Mouse (Mus musculus) limb, embryonic 15.5 days (tissue): ENCODE measurements around the gene B430305J03Rik. TPM values are rescaled to one million over a fixed set of nuclear protein-coding genes. Genes with fewer than 3 reads are reported as not detected.

Experiments
- ATAC-seq: fragments of 200-750 bp; cut with Nextera tagmentation; 2 replicates; pipeline ENCODE4 v1.8.0; 2017; ENCODE audit warnings: low read depth, moderate TSS enrichment; ENCODE audit not compliant: insufficient number of reproducible peaks, low FRiP score, low TSS enrichment
- H3K27ac ChIP-seq: fragments of 300-500 bp; sonication (generic); 2 replicates; pipeline ENCODE4 v1.5.1; 2015; ENCODE audit warnings: moderate library complexity, mild to moderate bottlenecking, inconsistent platforms
- H3K27me3 ChIP-seq: fragments of 300-500 bp; sonication (generic); 2 replicates; pipeline ENCODE4 v1.6.1; 2015; ENCODE audit warnings: inconsistent platforms
- H3K36me3 ChIP-seq: fragments of 300-500 bp; sonication (generic); 2 replicates; pipeline ENCODE4 v1.6.1; 2015; ENCODE audit warnings: inconsistent platforms
- H3K4me1 ChIP-seq: fragments of 300-500 bp; sonication (generic); 2 replicates; pipeline ENCODE4 v1.6.1; 2015; ENCODE audit warnings: inconsistent platforms
- H3K4me2 ChIP-seq: fragments of 300-500 bp; sonication (generic); 2 replicates; pipeline ENCODE4 v1.6.1; 2015; ENCODE audit warnings: mild to moderate bottlenecking, inconsistent platforms
- H3K4me3 ChIP-seq: fragments of 300-500 bp; sonication (generic); 2 replicates; pipeline ENCODE4 v1.5.1; 2015; ENCODE audit warnings: mild to moderate bottlenecking, inconsistent platforms
- H3K9ac ChIP-seq: fragments of 300-500 bp; sonication (generic); 2 replicates; pipeline ENCODE4 v1.6.1; 2015; ENCODE audit warnings: inconsistent platforms
- H3K9me3 ChIP-seq: fragments of 300-500 bp; sonication (generic); 2 replicates; pipeline ENCODE4 v1.6.1; 2016; ENCODE audit warnings: inconsistent platforms
- WGBS: fragments of 180-500 bp; shearing (Covaris S2); methylation state at CpG from one replicate; pipeline ENCODE4 v1.1.7; 2015; 5-methylcytosine and 5-hydroxymethylcytosine counted together
- polyA plus RNA-seq: library from polyadenylated mRNA; unstranded; fragments of >200 nt; fragmentation: Nextera tagmentation; extraction: Ambion mirVana; gene quantifications from 2 replicates; pipeline ENCODE4 v1.2.1, GENCODE M21; 2015

The B430305J03Rik gene
- polyA plus RNA-seq, 1 experiment from 2014 or later: not detected

DNA sequence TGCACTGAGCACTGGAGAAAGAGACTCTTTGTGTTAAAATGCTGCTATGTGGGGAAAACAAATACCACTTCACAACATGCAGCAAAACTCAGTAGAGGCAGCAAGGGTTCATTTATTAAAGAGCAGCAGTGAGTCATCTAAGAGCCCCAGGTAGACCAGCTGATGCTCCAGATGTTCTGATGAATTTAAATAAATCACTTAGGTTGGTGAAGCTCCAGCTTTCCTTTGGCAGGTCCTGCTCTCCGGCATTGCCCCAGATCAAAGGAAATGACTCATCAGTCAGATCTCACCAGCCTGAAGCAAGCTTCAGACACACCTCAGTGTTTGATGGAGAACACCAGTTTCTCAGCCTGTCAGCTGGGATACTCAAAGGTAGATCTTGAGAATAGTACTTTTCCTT is 20.1 kb downstream of the B430305J03Rik start:
- H3K36me3 ChIP-seq: no peaks in the 10 kb centered on the region
- no peak overlapping the region for H3K9ac ChIP-seq
- no peak overlapping the region for H3K4me2 ChIP-seq
- no peaks in the 10 kb centered on the region for H3K4me1 ChIP-seq
- ATAC-seq: no peak
- H3K27ac ChIP-seq: no peak overlapping the region
- H3K9me3 ChIP-seq: no peaks in the 10 kb centered on the region
- no peaks in the 10 kb centered on the region for H3K27me3 ChIP-seq
- 25% methylated on average over 1 of the region's 1 CpGs for WGBS
- no peak overlapping the region for H3K4me3 ChIP-seq

DNA sequence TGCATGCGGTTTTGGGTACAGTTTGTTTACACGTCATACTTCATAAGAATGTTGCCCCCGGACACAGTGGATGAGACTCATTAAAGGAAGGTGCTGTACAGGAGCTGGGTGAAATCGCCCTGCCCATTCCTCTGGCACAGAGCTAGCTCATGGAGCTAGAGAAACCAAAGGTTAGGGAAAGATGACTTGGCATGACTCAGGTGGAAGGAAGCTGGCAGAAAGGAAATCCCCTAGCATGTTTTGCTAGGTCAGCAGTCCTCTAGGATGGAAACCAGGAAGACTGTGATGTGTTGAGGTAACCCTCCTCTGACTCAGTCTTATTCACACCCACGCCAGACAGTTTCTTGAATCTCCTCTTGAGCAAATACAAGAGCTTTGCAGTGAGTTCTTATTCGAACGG is 21.7 kb downstream of the B430305J03Rik start:
- H3K4me3 ChIP-seq: no peak overlapping the region
- H3K27ac ChIP-seq: no peak overlapping the region
- no peaks in the 10 kb centered on the region for H3K9me3 ChIP-seq
- H3K4me2 ChIP-seq: no peak overlapping the region
- no peak for ATAC-seq
- no peaks in the 10 kb centered on the region for H3K36me3 ChIP-seq
- 78% methylated on average over 7 of the region's 7 CpGs for WGBS
- H3K4me1 ChIP-seq: no peaks in the 10 kb centered on the region
- no peak overlapping the region for H3K9ac ChIP-seq
- no peaks in the 10 kb centered on the region for H3K27me3 ChIP-seq

DNA sequence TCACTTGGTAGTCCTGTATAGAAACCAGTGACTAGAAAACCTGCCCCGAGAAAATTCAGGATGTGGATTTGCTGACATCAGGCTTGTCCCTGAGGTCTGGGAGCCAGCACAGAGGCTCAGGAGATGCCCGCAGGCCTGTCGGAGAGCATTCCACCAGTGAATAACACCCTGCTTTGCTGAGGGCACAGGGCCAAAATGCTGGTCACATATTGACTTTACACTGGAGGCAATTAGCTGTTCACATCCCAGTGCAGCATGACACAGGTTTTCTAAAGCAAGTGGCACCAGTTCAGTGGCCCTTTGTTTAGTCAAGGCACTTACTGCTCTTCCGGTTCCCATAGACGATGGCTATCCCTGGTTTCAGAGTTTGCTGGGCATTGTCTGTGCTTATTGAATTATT is 25.4 kb downstream of the B430305J03Rik start:
- Histone ChIP-seq H3K4me3 (no peak overlapping the region), H3K27me3 (no peaks in the 10 kb centered on the region), H3K9ac (no peak overlapping the region), H3K27ac (no peak overlapping the region), H3K4me1 (no peaks in the 10 kb centered on the region), H3K9me3 (no peaks in the 10 kb centered on the region), H3K4me2 (no peak overlapping the region), H3K36me3 (no peaks in the 10 kb centered on the region)
- 73% methylated on average over 5 of the region's 5 CpGs for WGBS
- no peak for ATAC-seq

DNA sequence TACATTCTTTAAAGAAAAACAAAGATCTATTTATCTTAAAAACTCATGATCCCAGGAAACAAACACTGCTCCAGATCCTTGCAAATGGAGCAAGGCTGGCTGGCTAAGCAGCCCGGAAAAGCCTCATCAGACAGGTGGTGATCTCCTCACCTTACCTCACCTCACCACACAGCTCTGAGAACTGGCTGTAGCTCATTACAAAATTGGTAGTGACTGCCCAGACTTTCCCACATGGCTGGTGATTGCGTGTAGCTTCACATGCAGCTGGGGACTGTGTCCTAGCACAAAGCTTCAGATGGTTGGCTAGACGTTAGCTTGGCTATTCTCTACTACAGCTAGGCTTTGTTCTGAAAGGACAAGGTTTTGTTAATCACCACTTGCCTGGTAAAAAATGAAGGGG is 28.5 kb downstream of the B430305J03Rik start:
- Histone ChIP-seq H3K27ac (no peak overlapping the region), H3K27me3 (no peaks in the 10 kb centered on the region), H3K36me3 (no peaks in the 10 kb centered on the region), H3K9ac (no peak overlapping the region), H3K4me1 (no peaks in the 10 kb centered on the region), H3K9me3 (no peaks in the 10 kb centered on the region), H3K4me3 (no peak overlapping the region), H3K4me2 (no peak overlapping the region)
- WGBS: 72% methylated on average over 3 of the region's 3 CpGs
- no peak for ATAC-seq

DNA sequence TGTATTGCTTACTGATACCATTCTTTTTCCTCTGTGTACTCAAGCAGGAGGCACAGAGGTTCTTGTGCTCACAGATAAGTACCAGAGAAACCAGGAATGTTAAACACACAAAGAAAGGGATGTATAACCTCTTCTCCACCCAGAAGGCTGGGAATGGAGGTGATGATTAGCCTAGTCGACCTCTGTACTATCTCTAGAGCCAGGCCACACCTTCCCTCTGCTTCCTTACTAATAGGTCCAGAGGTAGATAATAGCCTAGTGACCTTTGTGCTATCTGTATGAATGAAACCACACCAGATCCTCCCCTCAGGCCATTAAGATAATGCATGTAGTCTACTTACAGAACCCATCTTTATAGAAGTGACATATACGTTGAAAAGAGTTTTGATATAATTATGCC is 29.5 kb downstream of the B430305J03Rik start:
- Histone ChIP-seq H3K27ac (no peak overlapping the region), H3K4me2 (no peak overlapping the region), H3K4me1 (no peaks in the 10 kb centered on the region), H3K9ac (no peak overlapping the region), H3K27me3 (no peaks in the 10 kb centered on the region), H3K36me3 (no peaks in the 10 kb centered on the region), H3K4me3 (no peak overlapping the region), H3K9me3 (no peaks in the 10 kb centered on the region)
- no peak for ATAC-seq
- 35% methylated on average over 2 of the region's 2 CpGs for WGBS

DNA sequence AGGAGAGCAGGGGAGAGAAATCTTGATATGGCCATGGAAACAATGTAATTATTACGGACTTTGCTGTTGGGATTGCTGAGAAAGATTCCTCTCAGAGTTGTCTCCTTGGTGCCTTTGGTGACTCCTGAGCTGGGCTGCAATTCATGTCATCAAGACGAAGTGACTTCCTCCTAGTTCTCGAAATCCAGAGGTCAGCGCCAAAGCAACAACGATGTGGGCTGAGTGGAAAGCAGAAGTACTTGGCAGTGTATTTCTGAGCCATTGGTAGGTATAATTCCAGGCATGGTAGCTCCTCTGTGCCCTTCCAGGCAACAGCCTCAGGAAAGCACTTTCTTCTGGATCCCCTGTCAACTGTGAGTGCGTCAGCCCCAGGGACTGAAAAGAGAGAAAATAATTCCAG is 44.1 kb downstream of the B430305J03Rik start:
- no peak overlapping the region for H3K4me2 ChIP-seq
- whole genome bisulfite sequencing: 81% methylated on average over 6 of the region's 6 CpGs
- H3K27me3 ChIP-seq: no peaks in the 10 kb centered on the region

DNA sequence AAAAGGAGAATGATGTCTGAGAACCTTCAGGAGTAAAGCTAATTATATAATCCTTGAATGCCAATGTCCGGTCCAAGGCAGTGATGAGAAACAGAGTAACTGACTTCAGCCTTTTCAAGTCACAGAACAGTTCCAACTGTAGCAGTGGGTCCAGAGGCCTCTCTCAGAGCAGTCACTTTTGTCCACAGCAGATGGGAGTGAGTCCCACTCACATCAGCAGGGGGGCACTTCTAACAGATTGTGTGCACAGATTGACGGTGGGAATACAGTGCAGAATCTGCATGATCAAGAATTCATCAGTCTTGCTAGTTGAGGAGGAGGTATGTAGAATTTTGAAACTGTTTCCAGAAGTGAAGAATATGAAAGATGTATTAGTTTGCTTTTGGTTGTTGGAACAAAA is 45.7 kb downstream of the B430305J03Rik start:
- H3K4me3 ChIP-seq: no peak overlapping the region
- no peak for ATAC-seq
- no peaks in the 10 kb centered on the region for H3K9me3 ChIP-seq
- no peak overlapping the region for H3K4me2 ChIP-seq
- no peak overlapping the region for H3K27ac ChIP-seq
- no peaks in the 10 kb centered on the region for H3K36me3 ChIP-seq
- no peak overlapping the region for H3K9ac ChIP-seq
- no peaks in the 10 kb centered on the region for H3K27me3 ChIP-seq
- H3K4me1 ChIP-seq: peaks cover 4% of the 10 kb centered on the region; the same call in 1 of the 2 replicates
- 86% methylated on average over 2 of the region's 2 CpGs for WGBS

More for the DNA sequence above, 44.1 kb downstream of the B430305J03Rik start:
- H3K9ac ChIP-seq: no peak overlapping the region
- no peak overlapping the region for H3K27ac ChIP-seq
- no peak for ATAC-seq
- H3K36me3 ChIP-seq: no peaks in the 10 kb centered on the region
- no peaks in the 10 kb centered on the region for H3K9me3 ChIP-seq
- no peaks in the 10 kb centered on the region for H3K4me1 ChIP-seq
- H3K4me3 ChIP-seq: no peak overlapping the region

DNA sequence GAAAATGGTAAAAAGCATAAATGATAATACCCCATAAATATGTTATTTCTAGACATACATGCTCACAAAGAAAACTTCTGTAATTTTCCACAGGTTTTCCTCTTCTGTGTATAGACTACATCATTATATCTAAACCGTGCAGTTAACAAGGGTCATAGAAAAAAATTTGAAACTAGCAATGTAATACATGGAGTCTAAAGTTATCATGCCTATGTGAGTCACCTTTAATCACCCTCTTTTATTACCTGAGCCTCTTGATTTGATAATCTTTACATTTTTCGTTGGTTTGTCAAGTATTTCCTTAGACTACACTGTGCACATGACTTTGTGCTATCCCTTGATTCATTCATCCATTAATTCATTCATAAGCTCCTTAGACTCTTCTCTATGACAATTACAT is 50.7 kb downstream of the B430305J03Rik start:
- Histone ChIP-seq H3K9ac (no peak overlapping the region), H3K9me3 (no peaks in the 10 kb centered on the region), H3K4me3 (no peak overlapping the region), H3K4me2 (no peak overlapping the region), H3K27me3 (no peaks in the 10 kb centered on the region), H3K36me3 (no peaks in the 10 kb centered on the region), H3K4me1 (peaks cover 4% of the 10 kb centered on the region; the same call in 1 of the 2 replicates), H3K27ac (no peak overlapping the region)
- WGBS: 68% methylated on average over 2 of the region's 2 CpGs
- no peak for ATAC-seq

Other genes with a start within 250 kb of the B430305J03Rik start
- 11.6 and 13.7 TPM in 2 replicates for gene Rap2b, start 4.3 kb downstream of the B430305J03Rik start, polyA plus RNA-seq